Mouse (Mus musculus) heart, postnatal 0 days (tissue): Measurements from ENCODE around the gene Stc2.
A peak's percentile ranks its signal among the peaks of the same experiment; 100 is the strongest.

Source experiments
- CTCF ChIP-seq: IDR thresholded peaks from 2 replicates; pipeline ENCODE4 v1.5.1; 2016; ENCODE audit warnings: antibody characterized with exemption, control low read depth, low read depth
- EP300 ChIP-seq: IDR thresholded peaks from 2 replicates; pipeline ENCODE4 v1.6.1; 2016; ENCODE audit warnings: antibody characterized with exemption, low read depth

GRCm38 (mm10) chr11:31373438-31373837, 3.6 kb upstream of the Stc2 start:
- peak; percentile 75 for TF ChIP-seq CTCF
- TF ChIP-seq EP300: no peak
